Mouse (Mus musculus): ENCODE measurements around the gene Olfr424.

The Olfr424 gene

GRCm38 (mm10) chr1:174131217-174131616 is at the start of gene Olfr424:
Gene Olfr424, plus strand, starts transcription at chr1:174131517.
- in situ Hi-C loops (cut with MboI, MseI): no loop called here

GRCm38 (mm10) chr1:174084031-174084430 is 47.3 kb upstream of the Olfr424 start, which contains the start of gene Olfr429:
Gene Olfr429, plus strand, starts transcription at chr1:174084331.
- in situ Hi-C loops (cut with MboI, MseI): no loop called here

GRCm38 (mm10) chr1:174096591-174096990 is 34.7 kb upstream of the Olfr424 start, which contains the start of gene Olfr427:
Gene Olfr427, plus strand, starts transcription at chr1:174096891.
- in situ Hi-C loops (cut with MboI, MseI): no loop called here

- in situ Hi-C loops (cut with MboI, MseI): no loop called here
Observed at GRCm38 (mm10) chr1:174103735-174104134, 27.6 kb upstream of the Olfr424 start.

GRCm38 (mm10) chr1:174121062-174121461 is 10.3 kb upstream of the Olfr424 start, which contains the start of gene Olfr231:
Gene Olfr231, minus strand, starts transcription at chr1:174121162.
- in situ Hi-C loops (cut with MboI, MseI): no loop called here

GRCm38 (mm10) chr1:174131999-174132398 is 682 bp downstream of the Olfr424 start:
- in situ Hi-C loops (cut with MboI, MseI): no loop called here

GRCm38 (mm10) chr1:174141384-174141783 is 10.1 kb downstream of the Olfr424 start:
- in situ Hi-C loops (cut with MboI, MseI): no loop called here

- in situ Hi-C loops (cut with MboI, MseI): no loop called here
Observed at GRCm38 (mm10) chr1:174146696-174147095, 15.4 kb downstream of the Olfr424 start.

- in situ Hi-C loops (cut with MboI, MseI): no loop called here
Observed at GRCm38 (mm10) chr1:174149289-174149688, 18.0 kb downstream of the Olfr424 start.

- in situ Hi-C loops (cut with MboI, MseI): no loop called here
Observed at GRCm38 (mm10) chr1:174155333-174155732, 24.0 kb downstream of the Olfr424 start, which contains the start of gene Olfr420. Gene Olfr420, plus strand, starts transcription at chr1:174155633.

GRCm38 (mm10) chr1:174157622-174158021 is 26.3 kb downstream of the Olfr424 start:
- in situ Hi-C loops (cut with MboI, MseI): no loop called here

GRCm38 (mm10) chr1:174158512-174158911 is 27.2 kb downstream of the Olfr424 start:
- in situ Hi-C loops (cut with MboI, MseI): no loop called here

GRCm38 (mm10) chr1:174159095-174159494 is 27.8 kb downstream of the Olfr424 start:
- in situ Hi-C loops (cut with MboI, MseI): no loop called here

- in situ Hi-C loops (cut with MboI, MseI): no loop called here
Observed at GRCm38 (mm10) chr1:174169024-174169423, 37.7 kb downstream of the Olfr424 start.

- in situ Hi-C loops (cut with MboI, MseI): no loop called here
Observed at GRCm38 (mm10) chr1:174170706-174171501, 39.6 kb downstream of the Olfr424 start.

- in situ Hi-C loops (cut with MboI, MseI): no loop called here
Observed at GRCm38 (mm10) chr1:174171537-174171936, 40.2 kb downstream of the Olfr424 start.

- in situ Hi-C loops (cut with MboI, MseI): no loop called here
Observed at GRCm38 (mm10) chr1:174172605-174173004, 41.3 kb downstream of the Olfr424 start, which contains the start of gene Spta1. Gene Spta1, plus strand, starts transcription at chr1:174172776.

All from T-helper 2 cell (primary cell).